Comparison of ENCODE assay signal across 8 mouse cellular contexts in genomic region chr5:99630087-99630486, GRCm38 (mm10).
DNase-seq lines count a peak whose midpoint lies in the region; ATAC-seq lines count a peak whose summit lies in the region.

No protein-coding gene starts in this region.

- no peak overlapping the region for H3K27ac ChIP-seq in limb, embryonic 11.5 days (replicated peaks; ENCODE audit: low read depth, low read length)
- H3K27ac ChIP-seq in limb, embryonic 10.5 days: no peak overlapping the region

- ATAC-seq in CD4-positive, CD25-positive, alpha-beta regulatory T cell, adult 4 months: no peak
- ATAC-seq in limb, embryonic 11.5 days (ENCODE audit: insufficient number of reproducible peaks, low FRiP score, low TSS enrichment, low read depth): no peak
- no peak for ATAC-seq in activated CD4-positive, CD25-positive, alpha-beta regulatory T cell, adult 4 months

- DNase-seq in CD4-positive, CD25-positive, alpha-beta regulatory T cell, adult 2 months (ENCODE audit: low read depth, low spot score): peak; percentile 68
- peak; percentile 44 for DNase-seq in limb, embryonic 11.5 days (ENCODE audit: low spot score)
- no peak for DNase-seq in limb, embryonic 10.5 days (ENCODE audit: low spot score)
- peak; percentile 57 to 62 for DNase-seq in cerebellum, postnatal 10 days
- peak; percentile 56 for DNase-seq in lung, postnatal 36 days
- no peak for DNase-seq in right cerebral cortex, adult 2 months (ENCODE audit: low spot score in 2 of 2)

- H3K9me3 ChIP-seq in limb, embryonic 11.5 days (ENCODE audit: control insufficient read depth, low read length): no peaks in the 10 kb centered on the region
- no peaks in the 10 kb centered on the region for H3K9me3 ChIP-seq in limb, embryonic 10.5 days (replicated peaks)

- 86% methylated on average over 7 of the region's 7 CpGs for WGBS in limb, embryonic 11.5 days
- 78% methylated on average over 7 of the region's 7 CpGs for WGBS in limb, embryonic 10.5 days

- no peak overlapping the region for H3K9ac ChIP-seq in limb, embryonic 11.5 days (ENCODE audit: low read length)

- no peaks in the 10 kb centered on the region for H3K36me3 ChIP-seq in limb, embryonic 11.5 days (ENCODE audit: control insufficient read depth, insufficient read depth, low read length)
- no peaks in the 10 kb centered on the region for H3K36me3 ChIP-seq in limb, embryonic 10.5 days

- H3K4me1 ChIP-seq in limb, embryonic 11.5 days (ENCODE audit: control insufficient read depth, insufficient read depth, low read length): peaks cover 6% of the 10 kb centered on the region; the same call in 1 of the 2 replicates
- H3K4me1 ChIP-seq in limb, embryonic 10.5 days: peaks cover 27% of the 10 kb centered on the region

- H3K27me3 ChIP-seq in limb, embryonic 11.5 days (ENCODE audit: control insufficient read depth, insufficient read depth, low read length): no peaks in the 10 kb centered on the region
- H3K27me3 ChIP-seq in limb, embryonic 10.5 days (ENCODE audit: low read depth, poor library complexity, severe bottlenecking): 0 out of 2 replicates have a peak, but pooled peaks cover 4% of the 10 kb centered on the region

- H3K4me2 ChIP-seq in limb, embryonic 11.5 days (ENCODE audit: low read depth, severe bottlenecking): no peak overlapping the region

- H3K4me3 ChIP-seq in limb, embryonic 11.5 days (ENCODE audit: low read depth, low read length): no peak overlapping the region
- no peak overlapping the region for H3K4me3 ChIP-seq in limb, embryonic 10.5 days

Comparison
In these comparisons a context has a peak if more than half of its experiments do, and no peak if none do; other contexts are left out.
1. DNase-seq: peak in CD4-positive, CD25-positive, alpha-beta regulatory T cell, adult 2 months (single experiment), limb, embryonic 11.5 days (single experiment), cerebellum, postnatal 10 days (2 of 2) and lung, postnatal 36 days (single experiment); none in limb, embryonic 10.5 days (single experiment) and right cerebral cortex, adult 2 months (0 of 2).